Mouse (Mus musculus) left cerebral cortex, postnatal 25 days (tissue): ENCODE data around the gene Ccdc71. TPM values are rescaled to one million over a fixed set of nuclear protein-coding genes. Genes with fewer than 3 reads are reported as not detected.

Source experiments
- DNase-seq, 2 experiments: peaks; one replicate each; pipeline ENCODE4 v3.0.0; 2022; ENCODE audit warnings: low spot score in 2 of 2, mixed read lengths in 1 of 2
- intact Hi-C: fragments of 180-260 bp; cut with DNase I; formaldehyde crosslinking; loops from one replicate; pipeline ENCODE4 v1.15.1; 2025
- total RNA-seq, 2 experiments: library from RNA; stranded (reverse); gene quantifications; 2 replicates each; pipeline ENCODE4 v1.2.3; 2021

Ccdc71 gene
- 10 to 100 TPM; 40.3 to 42.2 TPM for total RNA-seq

DNA sequence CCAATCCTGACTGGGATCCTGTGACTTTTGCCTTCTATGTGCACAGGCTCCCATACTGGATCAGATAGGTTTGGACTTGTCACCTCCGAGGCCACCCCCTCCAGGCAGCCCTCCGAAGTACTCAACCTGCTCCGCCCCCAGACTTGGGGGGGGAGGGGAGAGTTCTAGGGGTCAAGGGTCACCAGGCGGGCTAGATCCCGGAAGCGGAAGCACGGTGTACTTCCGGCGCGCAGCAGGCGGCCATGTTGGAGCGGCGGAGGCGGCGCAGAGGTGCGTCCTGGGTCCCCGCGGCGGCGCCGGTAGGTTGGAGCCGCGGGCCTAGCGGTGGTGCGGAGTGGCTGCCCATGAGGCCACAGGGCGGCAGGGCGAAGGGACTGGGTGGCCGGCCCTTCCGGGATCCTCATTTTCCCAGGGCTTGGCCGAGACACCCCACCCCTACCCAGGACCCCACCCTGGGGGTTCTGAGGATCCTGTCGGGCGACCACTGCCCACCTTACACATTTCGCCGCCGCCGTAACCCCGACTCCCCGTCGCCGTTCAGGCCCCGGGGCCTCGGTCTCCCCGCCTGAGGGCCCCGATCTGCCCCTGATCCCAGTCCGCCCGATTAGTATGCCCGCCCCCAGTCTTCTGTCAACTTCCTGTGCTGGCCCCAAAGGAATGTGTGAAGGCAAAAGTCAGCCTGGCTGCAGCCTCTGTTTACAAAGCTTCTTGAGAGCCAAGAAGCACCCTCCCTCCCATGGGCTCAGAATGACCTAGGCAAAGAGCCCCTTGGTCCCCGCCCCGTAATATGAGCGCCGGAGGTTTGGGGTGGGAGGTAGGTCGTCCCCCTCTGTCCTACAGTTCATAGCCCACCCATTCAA, at the start of gene Ccdc71:
Gene Ccdc71, plus strand, starts transcription at position 209 of the 860 bp plus-strand sequence.
- intact Hi-C loops, result no loop called here
- peak; percentile 86 to 88 for DNase-seq

DNA sequence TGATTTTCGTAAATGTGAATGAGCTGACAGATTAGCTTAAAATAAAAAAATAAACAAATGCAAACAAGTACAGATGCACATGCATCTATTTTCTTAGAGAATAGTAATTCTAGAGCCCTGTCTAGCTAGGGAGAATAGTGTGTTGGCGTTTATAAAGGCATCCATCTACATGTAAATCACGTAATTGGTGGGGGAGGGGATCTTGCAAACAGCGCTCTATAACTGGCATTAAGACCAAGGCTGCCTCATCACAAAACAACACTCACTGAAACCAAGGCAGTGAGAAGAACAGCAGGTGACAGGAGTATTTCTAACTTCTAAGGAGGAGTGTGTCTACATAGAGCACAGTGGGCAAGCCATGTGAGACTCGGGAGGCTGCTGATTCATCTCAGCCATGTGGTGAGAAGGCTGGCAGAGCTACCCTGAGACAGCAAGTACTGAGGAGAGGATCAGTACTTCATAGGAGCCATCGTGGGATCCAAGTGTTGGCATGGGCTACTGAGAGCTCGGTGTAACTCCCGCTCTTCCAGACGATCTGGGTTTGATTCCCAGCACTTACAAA, 48.9 kb upstream of the Ccdc71 start:
- intact Hi-C loops, result loop anchor here (1.0 kb wide), 1 partner anchor 8 kb away; no protein-coding TSS in a partner anchor

GRCm38 (mm10) chr9:108412221-108412620, 48.1 kb upstream of the Ccdc71 start:
- peak; percentile 21 to 30 for DNase-seq
- intact Hi-C loops, result no loop called here

More for the DNA sequence above, 48.9 kb upstream of the Ccdc71 start:
- DNase-seq, result peak; percentile 61 to 95

DNA sequence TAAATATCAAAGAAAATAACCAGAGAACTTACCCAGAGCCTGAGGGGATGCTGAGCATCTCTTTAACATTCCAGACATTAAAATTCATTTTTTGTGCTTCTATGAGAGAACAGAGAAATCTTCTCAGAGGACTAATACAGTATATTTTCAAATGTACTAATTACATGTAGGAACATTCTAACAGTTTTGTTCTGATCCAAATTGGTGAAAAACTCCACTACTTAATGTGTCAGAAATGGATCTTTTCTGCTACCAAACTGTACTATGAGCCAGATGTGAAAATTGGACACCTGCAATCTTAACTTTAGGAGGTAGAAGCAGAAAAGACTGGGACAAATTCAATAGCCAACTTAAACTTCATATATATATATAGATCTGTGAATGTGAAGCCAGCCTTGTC, 31.9 kb upstream of the Ccdc71 start, which contains the start of gene Ccdc36:
Gene Ccdc36, minus strand, starts transcription at position 101 of the 400 bp plus-strand sequence.
- DNase-seq, result no peak
- intact Hi-C loops, result no loop called here

- intact Hi-C loops, result no loop called here
- DNase-seq, result no peak
These were observed 28.8 kb upstream of the Ccdc71 start for GRCm38 (mm10) chr9:108431431-108432067.

DNA sequence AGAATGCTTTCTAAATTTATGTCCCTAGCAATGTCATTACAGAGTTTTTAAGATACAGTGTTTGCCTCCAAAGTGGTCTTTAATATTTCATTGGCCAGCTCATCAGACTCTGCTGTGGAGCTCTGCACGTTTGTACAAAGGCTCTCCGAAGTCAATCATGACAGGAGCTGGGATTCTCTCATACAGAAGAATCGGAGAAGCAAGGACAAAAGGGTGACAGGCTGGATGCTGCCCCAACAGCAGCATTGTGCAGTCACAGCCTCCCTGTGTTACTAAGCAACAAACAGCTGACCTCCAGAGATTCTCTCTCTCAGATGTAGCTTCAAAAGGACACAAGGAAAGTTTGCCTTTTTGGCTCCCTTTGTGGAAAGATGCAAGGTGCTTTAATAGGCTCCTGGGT, 24.1 kb upstream of the Ccdc71 start, which contains the start of gene BC048562:
Gene BC048562, plus strand, starts transcription at position 301 of the 400 bp plus-strand sequence.
- intact Hi-C loops, result no loop called here
- no peak for DNase-seq

- intact Hi-C loops, result no loop called here
- peak in 1 of 2 experiments; percentile 56 for DNase-seq
These were observed 21.2 kb upstream of the Ccdc71 start for GRCm38 (mm10) chr9:108439176-108439575.

DNA sequence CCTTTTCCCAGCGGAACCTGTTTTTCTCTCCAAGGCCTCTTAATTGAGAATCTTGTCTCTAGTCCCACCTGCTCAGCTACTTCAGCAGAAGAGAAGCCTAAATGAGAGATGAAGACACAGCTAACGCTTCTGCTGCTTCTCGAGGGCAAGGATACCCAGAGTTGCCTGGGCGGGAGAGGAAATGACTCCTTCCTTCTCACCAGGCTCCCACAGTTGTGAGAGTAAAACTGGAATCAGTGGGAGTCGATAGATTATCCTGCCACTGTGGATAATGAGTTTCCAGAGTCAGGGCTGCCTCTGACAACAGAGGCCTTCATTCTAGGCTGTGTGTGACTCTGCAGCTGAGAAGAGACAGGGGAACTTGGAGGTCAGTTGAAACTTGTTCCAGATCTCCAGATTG, 19.8 kb upstream of the Ccdc71 start:
- DNase-seq, result peak; percentile 30 to 84
- intact Hi-C loops, result no loop called here

DNA sequence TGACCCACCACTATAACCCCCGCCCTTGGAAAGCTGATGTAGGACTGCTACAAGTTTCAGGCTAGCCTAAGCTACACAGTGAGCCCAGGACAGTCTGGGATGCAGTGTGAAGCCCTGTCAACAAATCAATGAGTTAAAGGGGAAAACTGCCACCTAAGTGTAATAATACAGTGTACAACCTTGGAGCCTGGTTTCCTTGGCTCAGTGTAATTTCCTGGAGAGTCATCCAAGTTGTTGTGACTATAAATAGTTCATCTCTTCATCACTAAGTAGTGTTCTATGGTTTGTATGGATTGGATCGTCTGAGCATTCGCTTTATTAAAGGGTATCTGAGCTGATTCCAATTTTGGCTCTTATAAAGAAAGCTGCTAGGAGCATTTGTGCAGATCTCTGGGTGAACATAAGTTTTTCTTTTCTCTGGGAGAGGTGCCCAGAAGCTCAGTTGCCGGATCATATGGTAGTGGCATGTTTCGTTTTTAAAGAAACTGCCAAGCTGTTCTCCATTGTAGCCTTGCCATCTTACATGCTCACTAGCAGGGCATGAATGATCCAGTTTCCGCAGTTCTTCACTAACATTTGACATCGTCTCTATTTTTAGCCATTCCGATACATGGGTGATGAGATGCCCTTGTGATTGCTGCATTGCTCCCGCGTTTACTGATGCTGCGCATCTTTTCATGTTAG, 18.9 kb upstream of the Ccdc71 start:
- intact Hi-C loops, result no loop called here
- DNase-seq, result peak; percentile 58 to 91

DNA sequence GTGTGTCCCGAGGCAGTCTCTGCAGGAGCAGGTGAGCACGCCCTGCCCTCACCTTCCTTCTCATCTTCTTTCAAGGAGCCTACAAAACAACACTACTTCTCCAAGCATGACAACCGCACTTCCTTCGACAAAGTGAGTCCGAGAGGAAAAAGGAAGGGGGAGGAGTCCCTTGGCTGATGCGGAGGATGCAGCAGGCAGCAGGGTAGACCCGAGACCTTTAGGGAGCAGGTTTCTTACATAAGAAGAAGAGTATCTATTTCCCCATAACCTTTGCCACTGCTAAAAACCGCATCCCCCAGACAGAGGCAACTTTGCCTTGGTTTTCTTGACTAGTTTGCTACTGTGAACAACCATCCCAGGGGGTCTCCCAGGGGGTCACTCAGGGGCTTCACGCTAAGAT, 15.2 kb upstream of the Ccdc71 start:
- no peak for DNase-seq
- intact Hi-C loops, result no loop called here

DNA sequence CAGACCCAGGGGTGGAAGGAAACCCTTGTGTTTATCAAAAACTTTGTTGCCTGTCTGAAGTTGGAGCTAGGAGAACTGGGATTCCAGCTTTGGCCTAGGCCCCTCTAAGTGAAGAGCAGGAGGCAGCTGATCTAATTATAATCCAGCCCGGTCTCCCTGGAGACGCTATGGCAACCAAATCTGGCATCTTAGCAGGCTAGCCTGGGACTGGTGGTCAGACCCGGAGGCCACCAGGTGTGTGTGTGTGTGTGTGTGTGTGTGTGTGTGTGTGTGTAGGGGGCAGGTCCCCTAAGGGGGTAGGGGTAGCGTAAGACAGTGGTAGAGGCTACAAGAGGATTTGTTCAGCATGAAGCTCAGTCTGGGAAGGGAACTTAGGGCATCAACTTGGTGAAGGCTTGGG, 10.5 kb upstream of the Ccdc71 start:
- peak; percentile 69 to 74 for DNase-seq
- intact Hi-C loops, result no loop called here

- peak; percentile 45 to 75 for DNase-seq
- intact Hi-C loops, result no loop called here
These were observed 9.8 kb upstream of the Ccdc71 start for GRCm38 (mm10) chr9:108450292-108451169.

GRCm38 (mm10) chr9:108451170-108451493, 9.2 kb upstream of the Ccdc71 start:
- DNase-seq, result peak in 1 of 2 experiments; percentile 25
- intact Hi-C loops, result no loop called here

- no peak for DNase-seq
- intact Hi-C loops, result loop anchor here (2.0 kb wide), 1 partner anchor 51 kb away; no protein-coding TSS in a partner anchor
These were observed 8.7 kb upstream of the Ccdc71 start for GRCm38 (mm10) chr9:108451519-108452160.

DNA sequence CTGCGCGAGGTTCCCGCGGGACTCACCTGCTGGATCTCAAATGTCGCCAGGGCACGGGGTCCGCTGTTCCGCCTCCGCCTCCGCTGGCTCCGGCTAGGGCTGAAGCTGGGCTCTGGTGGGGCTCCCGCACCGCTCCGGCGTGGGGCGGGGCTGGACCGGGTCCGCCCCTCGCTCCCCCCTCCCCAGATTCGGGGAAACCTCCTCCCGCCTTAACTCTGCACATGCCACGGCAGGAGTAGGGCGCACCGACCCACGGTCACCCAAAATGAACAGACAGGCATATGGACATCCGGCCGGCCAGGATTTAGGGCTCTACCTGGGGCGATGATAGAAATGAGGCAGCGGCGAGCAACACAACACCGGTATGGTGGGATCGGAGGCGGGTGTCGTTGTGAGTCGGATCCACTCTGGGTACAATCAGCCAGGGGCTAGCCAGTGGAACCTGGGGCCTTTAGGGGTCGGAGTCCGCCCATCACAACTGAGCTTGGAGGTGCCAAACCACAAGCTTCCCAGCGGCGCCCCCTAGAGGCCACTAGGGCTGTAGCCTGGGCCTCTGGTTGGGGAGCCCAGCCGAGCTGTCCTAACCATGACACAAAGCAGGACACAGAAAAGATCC, 7.9 kb upstream of the Ccdc71 start:
- DNase-seq, result peak; percentile 85 to 89

DNA sequence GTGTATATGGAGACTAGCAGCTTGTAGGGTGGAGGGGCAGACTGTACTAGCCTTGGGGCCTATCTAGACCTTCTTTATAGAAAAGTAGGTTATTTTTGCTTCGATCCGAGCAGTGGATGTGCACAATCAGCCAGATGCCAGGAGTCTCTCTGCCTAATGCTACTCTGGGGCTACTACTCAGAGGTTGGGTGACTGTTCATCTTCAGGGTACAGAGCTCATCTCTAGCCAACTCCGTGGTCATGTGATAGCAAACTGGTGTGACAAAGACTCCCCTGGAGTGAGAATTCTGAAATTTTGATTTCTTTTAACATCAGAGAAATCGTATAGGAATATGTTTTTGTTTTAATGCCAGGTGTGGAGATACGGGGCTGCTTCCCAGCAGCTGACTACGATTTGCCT, 7.4 kb upstream of the Ccdc71 start:
- intact Hi-C loops, result loop anchor here (2.0 kb wide), 1 partner anchor 52 kb away; no protein-coding TSS in a partner anchor
- no peak for DNase-seq

More for the DNA sequence above, 7.9 kb upstream of the Ccdc71 start:
- intact Hi-C loops, result loop anchor here (2.0 kb wide), 1 partner anchor 52 kb away; no protein-coding TSS in a partner anchor

- DNase-seq, result peak in 1 of 2 experiments; percentile 61
- intact Hi-C loops, result loop anchor here (2.0 kb wide), 1 partner anchor 53 kb away; no protein-coding TSS in a partner anchor
These were observed 6.9 kb upstream of the Ccdc71 start for GRCm38 (mm10) chr9:108453458-108453857.

GRCm38 (mm10) chr9:108454429-108454828, 5.9 kb upstream of the Ccdc71 start:
- no peak for DNase-seq
- intact Hi-C loops, result no loop called here
